Mouse (Mus musculus): ENCODE data around the gene Gfra1. TPM values are rescaled to one million over a fixed set of nuclear protein-coding genes. Genes with fewer than 3 reads are reported as not detected.

Gfra1 gene
- total RNA-seq, 1 experiment = 3.5 TPM

GRCm38 (mm10) chr19:58301105-58301504 lies 154.6 kb downstream of the Gfra1 start:
- TF ChIP-seq CHD2 (IDR thresholded peaks at IDR 0.05; ENCODE audit: low read depth, low read length) (no peak), ZC3H11A (IDR thresholded peaks at IDR 0.05; ENCODE audit: borderline replicate concordance, low read depth, low read length) (no peak), HCFC1 (IDR thresholded peaks at IDR 0.05; ENCODE audit: borderline replicate concordance, insufficient read depth, low read length) (no peak), MAFK (IDR thresholded peaks at IDR 0.05; ENCODE audit: insufficient read depth, low read depth, low read length) (no peak), ZNF384 (IDR thresholded peaks at IDR 0.05; ENCODE audit: low read depth, low read length) (no peak)
- Histone ChIP-seq H3K36me3 (ENCODE audit: control insufficient read depth, insufficient read depth, low read length, poor library complexity, severe bottlenecking) (no peaks in the 10 kb centered on the region), H3K9ac (ENCODE audit: insufficient read depth, low read depth, low read length, poor library complexity, severe bottlenecking) (no peak overlapping the region), H3K4me1 (ENCODE audit: control insufficient read depth in 2 of 2, insufficient read depth in 2 of 2, low read length in 2 of 2, poor library complexity in 1 of 2) (no peaks in the 10 kb centered on the region), H3K4me3 (ENCODE audit: insufficient read depth in 1 of 2, low read depth in 1 of 2, low read length in 2 of 2, poor library complexity in 1 of 2, severe bottlenecking in 1 of 2) (no peak overlapping the region), H3K27ac (ENCODE audit: insufficient read depth, low read depth, low read length, poor library complexity, severe bottlenecking) (no peak overlapping the region), H3K9me3 (ENCODE audit: control insufficient read depth, insufficient read depth, low read depth, low read length) (no peaks in the 10 kb centered on the region)
- in situ Hi-C loops (cut with MboI; ENCODE audit: low sequenced_read_pairs in 2 of 2, unreplicated experiment in 2 of 2) = loop anchor here in 1 of 2 experiments (25.0 kb wide), 1 partner anchor 336 kb away; no protein-coding TSS in a partner anchor
- no peak for DNase-seq (ENCODE audit: low read depth, low spot score)

- no peak for TF ChIP-seq HCFC1 (IDR thresholded peaks at IDR 0.05; ENCODE audit: borderline replicate concordance, insufficient read depth, low read length)
- no peak for TF ChIP-seq CHD2 (IDR thresholded peaks at IDR 0.05; ENCODE audit: low read depth, low read length)
- no peak for TF ChIP-seq MAFK (IDR thresholded peaks at IDR 0.05; ENCODE audit: insufficient read depth, low read depth, low read length)
- TF ChIP-seq ZC3H11A (IDR thresholded peaks at IDR 0.05; ENCODE audit: borderline replicate concordance, low read depth, low read length) = no peak
- no peak for TF ChIP-seq ZNF384 (IDR thresholded peaks at IDR 0.05; ENCODE audit: low read depth, low read length)
- H3K4me1 ChIP-seq (ENCODE audit: control insufficient read depth in 2 of 2, insufficient read depth in 2 of 2, low read length in 2 of 2, poor library complexity in 1 of 2) = no peaks in the 10 kb centered on the region
- H3K27ac ChIP-seq (ENCODE audit: insufficient read depth, low read depth, low read length, poor library complexity, severe bottlenecking) = no peak overlapping the region
- no peak for DNase-seq (ENCODE audit: low read depth, low spot score)
- no peaks in the 10 kb centered on the region for H3K36me3 ChIP-seq (ENCODE audit: control insufficient read depth, insufficient read depth, low read length, poor library complexity, severe bottlenecking)
- no peak overlapping the region for H3K4me3 ChIP-seq (ENCODE audit: insufficient read depth in 1 of 2, low read depth in 1 of 2, low read length in 2 of 2, poor library complexity in 1 of 2, severe bottlenecking in 1 of 2)
- no peaks in the 10 kb centered on the region for H3K9me3 ChIP-seq (ENCODE audit: control insufficient read depth, insufficient read depth, low read depth, low read length)
- no peak overlapping the region for H3K9ac ChIP-seq (ENCODE audit: insufficient read depth, low read depth, low read length, poor library complexity, severe bottlenecking)
- in situ Hi-C loops (cut with MboI; ENCODE audit: low sequenced_read_pairs in 2 of 2, unreplicated experiment in 2 of 2) = no loop called here
Observed at GRCm38 (mm10) chr19:58297926-58298325, 157.8 kb downstream of the Gfra1 start.

GRCm38 (mm10) chr19:58296842-58297190 lies 158.9 kb downstream of the Gfra1 start:
- H3K27ac ChIP-seq (ENCODE audit: insufficient read depth, low read depth, low read length, poor library complexity, severe bottlenecking) = no peak overlapping the region
- DNase-seq (ENCODE audit: low read depth, low spot score) = no peak
- no peaks in the 10 kb centered on the region for H3K36me3 ChIP-seq (ENCODE audit: control insufficient read depth, insufficient read depth, low read length, poor library complexity, severe bottlenecking)
- H3K4me3 ChIP-seq (ENCODE audit: insufficient read depth in 1 of 2, low read depth in 1 of 2, low read length in 2 of 2, poor library complexity in 1 of 2, severe bottlenecking in 1 of 2) = no peak overlapping the region
- TF ChIP-seq ZNF384 (IDR thresholded peaks at IDR 0.05; ENCODE audit: low read depth, low read length) = no peak
- no peak for TF ChIP-seq MAFK (IDR thresholded peaks at IDR 0.05; ENCODE audit: insufficient read depth, low read depth, low read length)
- no peak for TF ChIP-seq CHD2 (IDR thresholded peaks at IDR 0.05; ENCODE audit: low read depth, low read length)
- no peak for TF ChIP-seq ZC3H11A (IDR thresholded peaks at IDR 0.05; ENCODE audit: borderline replicate concordance, low read depth, low read length)
- TF ChIP-seq HCFC1 (IDR thresholded peaks at IDR 0.05; ENCODE audit: borderline replicate concordance, insufficient read depth, low read length) = no peak
- no peaks in the 10 kb centered on the region for H3K9me3 ChIP-seq (ENCODE audit: control insufficient read depth, insufficient read depth, low read depth, low read length)
- in situ Hi-C loops (cut with MboI; ENCODE audit: low sequenced_read_pairs in 2 of 2, unreplicated experiment in 2 of 2) = no loop called here
- no peaks in the 10 kb centered on the region for H3K4me1 ChIP-seq (ENCODE audit: control insufficient read depth in 2 of 2, insufficient read depth in 2 of 2, low read length in 2 of 2, poor library complexity in 1 of 2)
- no peak overlapping the region for H3K9ac ChIP-seq (ENCODE audit: insufficient read depth, low read depth, low read length, poor library complexity, severe bottlenecking)

- no peak overlapping the region for H3K27ac ChIP-seq (ENCODE audit: insufficient read depth, low read depth, low read length, poor library complexity, severe bottlenecking)
- H3K9ac ChIP-seq (ENCODE audit: insufficient read depth, low read depth, low read length, poor library complexity, severe bottlenecking) = no peak overlapping the region
- DNase-seq (ENCODE audit: low read depth, low spot score) = no peak
- in situ Hi-C loops (cut with MboI; ENCODE audit: low sequenced_read_pairs in 2 of 2, unreplicated experiment in 2 of 2) = no loop called here
- H3K9me3 ChIP-seq (ENCODE audit: control insufficient read depth, insufficient read depth, low read depth, low read length) = no peaks in the 10 kb centered on the region
- TF ChIP-seq ZNF384 (IDR thresholded peaks at IDR 0.05; ENCODE audit: low read depth, low read length) (no peak), MAFK (IDR thresholded peaks at IDR 0.05; ENCODE audit: insufficient read depth, low read depth, low read length) (no peak), CHD2 (IDR thresholded peaks at IDR 0.05; ENCODE audit: low read depth, low read length) (no peak), HCFC1 (IDR thresholded peaks at IDR 0.05; ENCODE audit: borderline replicate concordance, insufficient read depth, low read length) (no peak), ZC3H11A (IDR thresholded peaks at IDR 0.05; ENCODE audit: borderline replicate concordance, low read depth, low read length) (no peak)
- no peaks in the 10 kb centered on the region for H3K36me3 ChIP-seq (ENCODE audit: control insufficient read depth, insufficient read depth, low read length, poor library complexity, severe bottlenecking)
- H3K4me3 ChIP-seq (ENCODE audit: insufficient read depth in 1 of 2, low read depth in 1 of 2, low read length in 2 of 2, poor library complexity in 1 of 2, severe bottlenecking in 1 of 2) = no peak overlapping the region
- H3K4me1 ChIP-seq (ENCODE audit: control insufficient read depth in 2 of 2, insufficient read depth in 2 of 2, low read length in 2 of 2, poor library complexity in 1 of 2) = no peaks in the 10 kb centered on the region
Observed at GRCm38 (mm10) chr19:58295986-58296841, 159.5 kb downstream of the Gfra1 start.
